Mouse (Mus musculus) embryonic facial prominence, embryonic 11.5 days (tissue): ENCODE results near the gene Ech1. TPM values are rescaled to one million over a fixed set of nuclear protein-coding genes. Genes with fewer than 3 reads are reported as not detected.

Experiments used
- ATAC-seq: fragments of 200-750 bp; cut with Nextera tagmentation; replicated peaks from 2 replicates; pipeline ENCODE4 v1.8.0; 2017; ENCODE audit warnings: low read depth; ENCODE audit not compliant: insufficient number of reproducible peaks, low FRiP score, low TSS enrichment
- DNase-seq: peaks from one replicate; pipeline ENCODE4 v3.0.0-alpha.2; 2015; ENCODE audit warnings: low spot score
- H3K27ac ChIP-seq: fragments of 300-500 bp; sonication (generic); replicated peaks from 2 replicates; pipeline ENCODE4 v1.5.1; 2014; ENCODE audit warnings: mild to moderate bottlenecking, low read depth, low read length, control low read depth
- H3K27me3 ChIP-seq: fragments of 300-500 bp; sonication (generic); 2 replicates; pipeline ENCODE4 v1.6.1; 2014; ENCODE audit warnings: mild to moderate bottlenecking, low read length, moderate library complexity, mixed read lengths; ENCODE audit not compliant: control insufficient read depth, insufficient read depth
- H3K36me3 ChIP-seq: fragments of 300-500 bp; sonication (generic); replicated peaks from 2 replicates; pipeline ENCODE4 v1.6.1; 2014; ENCODE audit warnings: low read depth, mild to moderate bottlenecking, low read length, moderate library complexity, mixed read lengths; ENCODE audit not compliant: control insufficient read depth, insufficient read depth
- H3K4me1 ChIP-seq: fragments of 300-500 bp; sonication (generic); 2 replicates; pipeline ENCODE4 v1.6.1; 2014; ENCODE audit warnings: low read length, mixed read lengths; ENCODE audit not compliant: control insufficient read depth, insufficient read depth
- H3K4me2 ChIP-seq: fragments of 300-500 bp; sonication (generic); 2 replicates; pipeline ENCODE4 v1.6.1; 2014; ENCODE audit warnings: low read depth, mild to moderate bottlenecking, control low read depth, low read length, moderate library complexity
- H3K4me3 ChIP-seq: fragments of 300-500 bp; sonication (generic); 2 replicates; pipeline ENCODE4 v1.5.1; 2014; ENCODE audit warnings: low read depth, low read length, control low read depth
- H3K9ac ChIP-seq: fragments of 300-500 bp; sonication (generic); replicated peaks from 2 replicates; pipeline ENCODE4 v1.6.1; 2014; ENCODE audit warnings: mild to moderate bottlenecking, control low read depth, low read length
- H3K9me3 ChIP-seq: fragments of 300-500 bp; sonication (generic); replicated peaks from 2 replicates; pipeline ENCODE4 v1.6.1; 2016; ENCODE audit warnings: mild to moderate bottlenecking, low read length, inconsistent platforms, mixed read lengths; ENCODE audit not compliant: control insufficient read depth
- WGBS: fragments of 180-500 bp; shearing (Covaris S2); extraction: QIAGEN DNeasy Blood & Tissue Kit; methylation state at CpG from one replicate; pipeline ENCODE4 v1.1.7; 2014; 5-methylcytosine and 5-hydroxymethylcytosine counted together
- polyA plus RNA-seq: library from polyadenylated mRNA; unstranded; fragments of >200 nt; fragmentation: Nextera tagmentation; extraction: Ambion mirVana; gene quantifications from 2 replicates; pipeline ENCODE4 v1.2.1, GENCODE M21; 2014

Gene Ech1
- polyA plus RNA-seq, 1 experiment from 2014 or later = 103 TPM

DNA sequence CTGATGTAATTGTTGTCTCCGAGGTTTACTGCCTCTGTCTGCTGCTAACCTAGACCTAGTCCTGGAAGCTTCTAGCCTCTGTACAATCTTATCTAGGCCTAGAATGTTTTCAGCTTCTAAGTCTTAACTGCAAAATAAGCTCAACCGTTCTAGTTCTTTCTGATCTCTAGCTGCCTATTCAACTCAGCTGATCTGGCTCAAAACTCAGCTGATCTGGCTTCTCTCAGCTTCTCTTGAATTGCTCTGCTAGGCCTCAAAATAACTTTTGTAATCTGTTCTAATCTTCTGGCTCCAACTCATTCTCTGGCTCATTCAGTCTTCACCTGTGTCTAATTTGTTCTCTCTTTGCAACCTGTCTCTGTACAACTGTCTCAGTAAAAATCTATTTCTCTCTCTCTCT lies 49.5 kb downstream of the Ech1 start:
- WGBS = 53% methylated on average over 2 of the region's 2 CpGs
- ATAC-seq = no peak
- no peak for DNase-seq

DNA sequence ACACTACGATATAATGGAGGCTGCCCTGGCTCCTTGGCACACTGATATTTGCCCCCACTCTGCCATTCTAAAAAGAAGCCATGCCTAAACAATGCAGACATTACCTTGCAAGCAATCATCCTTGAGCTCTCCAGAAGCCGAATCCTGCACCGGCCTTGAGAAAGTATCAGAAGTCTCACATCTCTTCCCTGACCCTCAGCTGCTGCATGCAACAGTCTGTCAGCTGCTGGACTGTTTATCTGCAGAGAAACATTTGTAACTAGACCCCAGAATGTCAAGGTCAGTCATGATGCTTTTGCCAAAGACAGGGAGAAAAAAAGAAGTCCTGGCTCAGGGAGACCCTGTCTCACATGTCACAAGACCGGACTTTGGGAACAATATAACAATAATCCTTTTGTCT lies 51.1 kb downstream of the Ech1 start:
- Histone ChIP-seq H3K36me3 (no peaks in the 10 kb centered on the region), H3K4me2 (no peak overlapping the region), H3K9ac (no peak overlapping the region), H3K4me1 (no peaks in the 10 kb centered on the region), H3K27me3 (no peaks in the 10 kb centered on the region), H3K9me3 (no peaks in the 10 kb centered on the region), H3K27ac (no peak overlapping the region), H3K4me3 (no peak overlapping the region)
- WGBS = 63% methylated on average over 4 of the region's 4 CpGs
- ATAC-seq = no peak
- no peak for DNase-seq

More for the DNA sequence above, 49.5 kb downstream of the Ech1 start:
- no peaks in the 10 kb centered on the region for H3K36me3 ChIP-seq
- no peaks in the 10 kb centered on the region for H3K9me3 ChIP-seq
- no peaks in the 10 kb centered on the region for H3K4me1 ChIP-seq
- H3K27me3 ChIP-seq = no peaks in the 10 kb centered on the region
- no peak overlapping the region; the same call in 1 of the 2 replicates for H3K27ac ChIP-seq
- H3K4me2 ChIP-seq = no peak overlapping the region
- no peak overlapping the region for H3K9ac ChIP-seq
- no peak overlapping the region for H3K4me3 ChIP-seq

DNA sequence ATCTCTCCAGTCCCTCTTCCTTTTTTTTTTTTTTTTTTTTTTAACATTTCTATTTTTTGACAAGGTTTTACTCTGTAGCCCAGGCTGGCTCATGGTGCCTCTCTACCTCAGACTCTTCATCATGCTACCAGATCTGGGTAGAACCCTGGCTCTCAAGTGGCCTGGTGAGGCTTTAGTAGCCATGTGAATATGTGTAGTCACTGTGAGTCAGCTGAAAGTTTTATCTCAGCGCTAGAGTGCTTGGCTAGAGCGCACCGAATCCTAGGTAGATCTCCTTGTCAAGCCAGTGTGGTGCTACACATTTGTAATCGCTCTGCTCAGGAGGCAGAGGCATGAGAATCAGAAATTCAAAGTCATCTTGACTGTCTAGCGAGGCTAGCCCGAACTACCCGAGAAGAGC lies 52.1 kb downstream of the Ech1 start:
- WGBS = 90% methylated on average over 7 of the region's 7 CpGs
- no peak overlapping the region for H3K27ac ChIP-seq
- no peak overlapping the region for H3K4me3 ChIP-seq
- no peak overlapping the region for H3K9ac ChIP-seq
- ATAC-seq = no peak
- no peaks in the 10 kb centered on the region for H3K27me3 ChIP-seq
- H3K4me2 ChIP-seq = no peak overlapping the region
- H3K9me3 ChIP-seq = no peaks in the 10 kb centered on the region
- H3K36me3 ChIP-seq = no peaks in the 10 kb centered on the region
- H3K4me1 ChIP-seq = no peaks in the 10 kb centered on the region
- no peak for DNase-seq

DNA sequence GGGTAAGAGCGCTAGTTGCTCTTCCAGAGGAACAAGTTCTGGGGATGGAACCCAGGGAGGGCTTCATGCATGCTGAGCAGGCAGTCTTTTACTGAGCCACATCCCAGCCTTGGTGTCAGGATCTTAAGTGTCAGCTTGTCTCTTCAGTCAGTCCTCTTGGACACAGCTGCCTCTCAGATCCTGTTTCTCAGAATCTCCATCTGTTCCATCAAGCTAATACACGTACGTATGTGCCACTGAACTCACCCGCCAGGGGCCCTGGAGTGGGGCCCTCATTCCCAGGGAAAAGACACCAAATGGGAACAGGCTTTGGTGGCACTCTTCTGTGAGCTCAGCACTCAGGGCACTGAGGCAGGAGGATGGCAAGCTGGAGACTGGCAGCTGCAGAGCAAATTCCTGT lies 52.8 kb downstream of the Ech1 start:
- Histone ChIP-seq H3K9me3 (no peaks in the 10 kb centered on the region), H3K36me3 (no peaks in the 10 kb centered on the region), H3K4me2 (no peak overlapping the region), H3K27ac (no peak overlapping the region), H3K9ac (no peak overlapping the region), H3K4me1 (no peaks in the 10 kb centered on the region), H3K4me3 (no peak overlapping the region), H3K27me3 (no peaks in the 10 kb centered on the region)
- 81% methylated on average over 4 of the region's 4 CpGs for WGBS
- DNase-seq = no peak
- no peak for ATAC-seq

DNA sequence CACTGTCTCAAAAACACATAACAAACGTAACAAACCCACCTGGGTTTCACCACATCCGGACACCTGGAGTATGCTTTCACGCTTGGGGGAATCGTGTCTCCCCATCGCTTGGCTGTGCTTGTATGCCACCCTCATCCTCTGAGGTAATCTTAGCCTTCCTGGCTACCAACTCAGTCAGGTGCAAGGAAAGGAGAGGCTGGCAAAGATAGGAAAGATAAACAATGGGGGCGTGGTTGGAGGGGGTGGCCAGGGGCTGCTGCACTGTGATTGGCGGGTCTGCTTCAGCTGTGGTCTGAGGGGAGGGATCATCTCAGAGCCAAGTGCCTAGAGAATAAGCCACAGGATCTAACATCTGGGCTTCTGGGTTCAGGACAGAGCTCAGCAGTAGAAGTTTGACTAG lies 54.6 kb downstream of the Ech1 start:
- no peaks in the 10 kb centered on the region for H3K4me1 ChIP-seq
- H3K4me3 ChIP-seq = no peak overlapping the region
- DNase-seq (no peak), ATAC-seq (no peak)
- H3K27me3 ChIP-seq = no peaks in the 10 kb centered on the region
- H3K9ac ChIP-seq = no peak overlapping the region
- WGBS = 79% methylated on average over 7 of the region's 7 CpGs
- no peaks in the 10 kb centered on the region for H3K36me3 ChIP-seq
- H3K27ac ChIP-seq = no peak overlapping the region
- H3K9me3 ChIP-seq = no peaks in the 10 kb centered on the region
- no peak overlapping the region for H3K4me2 ChIP-seq

DNA sequence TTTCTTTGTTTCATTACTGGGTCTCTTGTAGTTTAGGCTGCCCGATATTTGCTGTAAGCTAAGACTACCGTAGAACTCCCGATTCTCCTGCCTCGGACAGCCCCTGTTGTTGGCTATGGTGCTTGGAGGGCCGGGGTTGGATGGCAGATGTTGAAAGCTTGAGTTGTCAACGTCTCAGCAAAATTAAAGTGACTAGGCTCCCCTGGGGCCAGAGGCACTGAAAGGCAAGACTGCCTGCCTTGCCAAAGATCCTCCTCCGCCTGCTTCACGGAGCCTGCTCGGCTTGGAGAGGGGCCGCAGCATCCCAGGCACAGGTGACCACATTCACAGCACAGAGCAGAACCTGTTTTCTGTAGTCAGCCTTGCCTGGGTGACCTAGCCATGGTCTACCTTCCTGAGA lies 55.5 kb downstream of the Ech1 start:
- Histone ChIP-seq H3K27ac (no peak overlapping the region), H3K4me2 (no peak overlapping the region), H3K4me3 (no peak overlapping the region), H3K9ac (no peak overlapping the region), H3K4me1 (no peaks in the 10 kb centered on the region), H3K9me3 (no peaks in the 10 kb centered on the region), H3K27me3 (no peaks in the 10 kb centered on the region), H3K36me3 (no peaks in the 10 kb centered on the region)
- ATAC-seq (no peak), DNase-seq (no peak)
- WGBS = 62% methylated on average over 10 of the region's 10 CpGs

DNA sequence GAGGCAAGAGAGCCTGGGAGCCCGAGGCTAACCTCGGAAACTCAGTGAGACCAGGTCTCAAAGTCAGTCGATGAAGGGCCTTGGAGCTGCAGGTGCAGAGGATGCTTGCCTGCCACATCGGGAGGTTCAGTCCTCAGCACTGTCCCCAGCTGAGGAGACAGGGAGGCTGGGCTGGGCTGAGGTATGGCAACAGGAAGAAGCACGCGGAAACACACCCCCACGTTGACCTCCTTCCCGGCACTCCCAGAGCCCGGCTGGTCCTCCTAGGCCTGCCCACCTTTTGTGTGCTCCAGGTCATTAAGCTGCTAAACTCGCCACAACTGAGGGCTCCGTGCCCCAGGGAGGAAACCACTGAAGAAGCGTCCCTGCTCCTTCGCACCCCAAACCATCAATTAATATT lies 56.2 kb downstream of the Ech1 start, which contains the start of gene Capn12:
TSS of gene Capn12 (plus strand) at position 224 of the 400 bp plus-strand sequence.
- Histone ChIP-seq H3K27me3 (no peaks in the 10 kb centered on the region), H3K4me3 (no peak within 1 kb of the TSS), H3K9me3 (no peaks in the 10 kb centered on the region), H3K27ac (no peak within 1 kb of the TSS), H3K4me1 (no peaks in the 10 kb centered on the region), H3K4me2 (no peak within 1 kb of the TSS), H3K36me3 (no peaks in the 10 kb centered on the region), H3K9ac (no peak within 1 kb of the TSS)
- DNase-seq (no peak), ATAC-seq (no peak)
- WGBS = 39% methylated on average over 13 of the region's 13 CpGs
